Mouse (Mus musculus) spleen, postnatal 4 days (tissue): ENCODE measurements around the gene 3110082I17Rik.

Experiments
- DNase-seq, 2 experiments: peaks; one replicate each; pipeline ENCODE4 v3.0.0; 2022; ENCODE audit warnings: low spot score in 2 of 2

Gene 3110082I17Rik

DNA sequence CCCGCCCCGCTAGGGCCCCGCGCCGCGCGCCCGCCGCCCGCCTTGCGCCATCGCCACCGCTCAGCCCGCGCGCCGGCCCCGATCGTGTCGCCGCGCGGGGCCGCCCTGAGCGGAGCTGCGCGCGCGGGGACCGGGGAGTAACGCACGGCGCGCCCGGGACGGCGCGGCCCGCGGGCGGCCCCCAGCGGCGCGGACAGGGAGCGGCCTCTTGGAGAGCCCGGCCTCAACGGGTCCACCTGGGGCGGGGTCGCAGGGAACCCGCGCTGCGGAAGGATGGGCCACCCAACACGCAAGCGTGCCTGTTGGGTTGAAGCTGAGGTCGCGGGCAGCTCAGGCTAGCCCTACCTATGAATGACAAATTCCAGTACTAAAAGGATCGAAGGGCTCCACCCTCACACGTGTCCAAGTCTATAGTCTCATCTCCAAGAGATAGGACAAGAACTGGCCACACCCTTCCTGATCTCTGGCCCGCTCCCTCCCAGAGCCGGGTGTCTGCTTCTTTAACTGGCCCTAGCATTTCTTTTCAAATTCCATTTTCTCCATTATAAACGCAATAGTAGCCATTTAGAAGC is 134.8 kb downstream of the 3110082I17Rik start, which contains the start of gene Adap1:
Gene Adap1, minus strand, starts transcription at position 228 of the 572 bp plus-strand sequence.
- peak; percentile 56 to 85 for DNase-seq

DNA sequence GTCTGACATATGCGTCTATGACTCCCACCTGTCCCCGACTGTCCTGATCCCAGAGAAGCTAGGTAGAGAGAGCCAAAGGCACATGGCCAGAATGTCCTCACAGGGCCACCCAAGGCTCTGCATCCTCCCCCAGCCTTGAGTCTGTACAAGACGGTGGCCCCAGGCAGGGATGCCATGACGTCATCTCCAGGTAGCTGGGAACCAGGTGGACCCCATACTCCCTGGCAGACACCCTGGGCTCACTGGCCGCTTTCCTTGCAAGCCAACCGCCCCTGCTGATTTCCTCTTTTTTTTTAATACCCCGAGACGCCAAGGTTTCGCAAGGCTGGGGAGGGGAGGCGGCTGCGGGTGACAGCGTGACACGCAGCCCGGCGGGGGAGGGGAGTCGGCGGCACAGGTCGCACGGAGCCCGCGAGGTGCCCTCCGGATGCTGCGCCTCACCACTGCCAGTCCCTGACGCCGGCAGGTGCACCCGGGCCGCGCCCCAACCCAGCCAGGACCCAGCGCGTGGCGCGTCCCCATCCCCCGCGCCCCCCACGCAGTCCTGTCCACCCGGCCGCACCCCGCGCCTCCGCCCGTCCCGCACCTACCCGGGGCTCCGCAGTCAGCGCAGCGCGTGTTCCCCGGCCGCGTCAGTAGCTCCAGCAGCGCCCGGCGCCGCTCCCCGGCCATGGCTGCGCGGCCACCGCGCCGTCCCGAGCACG is 135.5 kb downstream of the 3110082I17Rik start:
- DNase-seq, result peak; percentile 64 to 84

DNA sequence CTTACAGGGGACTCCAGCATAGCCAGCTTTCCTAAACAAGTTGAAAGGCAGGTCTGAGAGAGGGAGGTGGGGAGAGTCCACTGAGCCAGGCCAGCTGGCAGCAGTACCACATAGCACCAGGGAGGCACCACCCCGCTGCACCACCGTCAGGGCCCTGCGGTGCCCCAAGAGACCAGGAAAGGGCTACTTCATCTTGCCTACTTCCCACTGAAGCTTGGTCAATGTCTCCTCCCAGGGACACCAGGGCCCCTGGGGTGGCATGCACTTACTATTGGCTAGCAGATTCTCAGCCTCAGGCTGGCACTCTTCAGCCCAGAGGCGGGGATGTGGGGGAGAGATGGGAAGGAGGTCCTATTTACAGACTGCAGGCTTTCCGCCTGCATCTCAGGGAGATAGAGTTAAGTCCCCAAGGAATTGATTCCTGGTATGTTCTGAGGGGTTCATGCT is 136.3 kb downstream of the 3110082I17Rik start:
- no peak for DNase-seq

DNA sequence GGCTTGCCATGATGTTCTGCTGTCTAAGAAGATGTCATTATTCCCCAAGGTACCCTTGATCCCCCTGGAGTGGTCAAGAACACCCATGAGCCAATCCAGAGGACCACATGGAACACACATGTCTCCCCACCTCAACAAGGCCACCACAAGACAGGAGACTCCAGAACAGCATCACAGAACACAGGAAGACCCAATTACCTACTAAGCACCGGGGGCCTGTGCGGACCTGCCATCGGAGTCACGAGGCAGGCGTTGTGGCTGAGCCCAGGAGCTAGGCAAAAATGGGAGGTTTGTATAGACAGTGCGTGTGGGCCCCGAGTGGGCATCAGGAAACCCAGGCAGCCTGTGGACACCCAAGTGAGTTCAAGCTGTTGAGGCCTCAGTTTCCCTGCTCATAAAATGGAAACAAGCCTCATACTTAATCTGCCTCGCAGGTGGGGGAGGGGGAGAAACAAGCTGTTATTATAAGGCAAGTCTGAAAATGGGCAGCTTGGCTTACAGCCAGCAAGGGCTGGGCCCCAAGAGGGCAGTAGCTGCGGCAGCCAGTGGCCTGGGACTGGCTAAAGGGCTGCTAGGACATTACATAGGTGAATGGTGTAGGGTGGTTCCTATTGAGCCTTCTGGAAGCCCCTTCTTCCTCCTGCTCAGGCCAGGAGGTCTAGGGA is 136.9 kb downstream of the 3110082I17Rik start:
- DNase-seq, result no peak

DNA sequence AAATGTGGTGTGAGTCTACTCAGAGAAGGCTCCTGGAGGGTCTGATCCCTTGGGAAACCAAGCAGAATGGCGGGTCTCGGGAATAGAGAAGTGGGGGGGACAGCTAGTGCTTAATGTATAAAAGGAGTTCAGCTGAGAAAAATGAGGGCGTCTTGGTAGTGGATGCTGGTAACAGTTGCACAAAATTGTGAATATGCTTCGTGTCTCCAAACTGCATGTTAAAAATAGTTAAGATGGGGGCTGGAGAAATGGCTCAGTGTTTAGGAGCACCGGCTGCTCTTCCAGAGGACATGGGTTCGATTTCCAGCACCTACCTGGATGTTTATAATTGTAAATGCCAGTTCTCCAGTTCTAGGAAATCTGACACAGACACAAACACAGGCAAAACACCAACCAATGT is 139.0 kb downstream of the 3110082I17Rik start:
- no peak for DNase-seq

DNA sequence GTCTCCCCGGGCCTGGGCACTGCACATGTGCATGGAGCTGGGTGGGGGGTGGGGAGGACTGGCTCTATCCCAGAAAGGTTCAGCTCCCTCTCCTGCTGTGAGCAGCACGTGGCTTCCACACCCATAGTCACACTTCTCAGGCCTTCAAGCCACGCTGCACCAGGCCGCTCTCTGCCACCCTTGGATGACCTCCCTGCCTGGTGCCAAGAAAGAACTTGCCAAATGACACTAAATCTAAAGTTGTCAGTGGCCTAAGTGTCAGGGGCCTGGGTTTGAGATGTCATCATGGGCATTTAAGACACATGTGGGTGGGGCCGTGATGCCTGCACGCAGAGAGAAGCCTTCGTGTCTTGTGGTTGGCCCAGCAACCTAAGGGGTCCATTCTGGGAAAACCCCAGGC is 139.9 kb downstream of the 3110082I17Rik start:
- DNase-seq, result no peak

DNA sequence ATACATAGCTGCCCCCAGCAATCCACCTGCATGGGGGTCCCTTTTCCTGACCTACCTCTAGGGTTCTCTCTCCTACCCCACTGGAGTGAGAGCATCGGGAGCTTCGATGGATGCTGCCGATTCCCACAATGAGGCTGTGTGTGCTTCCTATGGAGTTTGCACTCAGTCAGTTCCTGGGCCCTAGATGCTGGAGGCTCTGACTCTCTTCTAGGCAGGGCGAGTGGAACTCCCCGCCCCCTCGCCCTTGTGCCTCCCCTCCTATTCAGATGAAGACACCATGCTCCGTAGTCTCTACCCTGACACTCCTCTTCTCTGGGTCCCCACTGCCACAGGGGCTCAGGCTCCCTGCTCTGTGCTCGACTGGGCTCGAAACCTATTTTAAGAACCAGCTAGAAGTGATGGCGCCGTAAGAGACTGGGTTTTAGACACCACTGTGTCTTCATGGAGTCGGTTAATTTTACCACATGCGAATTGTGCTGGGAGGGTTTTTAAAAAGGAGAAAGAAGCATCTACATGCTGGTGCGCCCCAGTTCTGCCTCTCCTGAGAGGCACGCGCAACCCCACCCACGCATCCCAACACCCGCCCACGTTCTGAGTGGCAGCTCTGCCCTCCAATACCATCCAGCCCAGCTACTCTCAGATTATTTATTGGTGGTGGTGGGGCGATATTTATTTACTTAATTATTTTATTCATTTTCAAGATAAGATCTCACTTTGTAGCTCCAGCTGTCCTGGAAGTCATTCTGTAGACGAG is 142.4 kb downstream of the 3110082I17Rik start:
- DNase-seq, result no peak

DNA sequence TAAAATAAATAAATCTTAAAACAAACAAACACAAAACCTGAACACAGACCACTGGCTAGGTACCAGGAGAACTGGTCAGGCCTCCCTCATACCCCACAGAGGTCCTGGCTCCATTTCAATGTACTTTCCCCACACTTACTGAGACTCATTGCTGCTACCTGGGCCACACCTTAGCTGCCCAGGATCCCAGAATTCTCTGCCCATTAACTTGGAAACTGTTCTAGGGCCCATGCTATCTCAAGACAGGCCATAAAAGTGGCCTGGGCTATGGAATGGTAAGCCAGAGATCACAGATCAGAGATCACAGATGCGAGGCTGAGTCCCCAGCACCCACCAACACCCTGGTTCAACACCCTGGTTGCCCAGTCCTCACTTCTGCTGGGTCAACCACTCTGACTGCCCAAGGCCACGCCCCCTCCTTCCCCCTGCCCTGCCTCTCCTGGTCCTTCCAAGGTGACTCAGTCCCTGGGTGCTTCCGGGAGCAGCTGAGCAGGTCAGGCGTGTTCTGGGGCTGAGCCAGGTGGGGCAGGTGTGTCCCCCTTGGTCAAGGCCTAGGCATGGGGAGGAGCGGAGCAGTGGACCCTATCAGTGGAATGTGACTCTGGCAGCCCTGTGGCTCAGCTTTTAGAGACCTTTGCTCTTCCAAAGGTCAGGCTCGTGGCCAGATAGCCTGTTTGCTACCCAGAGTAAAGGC is 143.2 kb downstream of the 3110082I17Rik start:
- DNase-seq, result no peak

DNA sequence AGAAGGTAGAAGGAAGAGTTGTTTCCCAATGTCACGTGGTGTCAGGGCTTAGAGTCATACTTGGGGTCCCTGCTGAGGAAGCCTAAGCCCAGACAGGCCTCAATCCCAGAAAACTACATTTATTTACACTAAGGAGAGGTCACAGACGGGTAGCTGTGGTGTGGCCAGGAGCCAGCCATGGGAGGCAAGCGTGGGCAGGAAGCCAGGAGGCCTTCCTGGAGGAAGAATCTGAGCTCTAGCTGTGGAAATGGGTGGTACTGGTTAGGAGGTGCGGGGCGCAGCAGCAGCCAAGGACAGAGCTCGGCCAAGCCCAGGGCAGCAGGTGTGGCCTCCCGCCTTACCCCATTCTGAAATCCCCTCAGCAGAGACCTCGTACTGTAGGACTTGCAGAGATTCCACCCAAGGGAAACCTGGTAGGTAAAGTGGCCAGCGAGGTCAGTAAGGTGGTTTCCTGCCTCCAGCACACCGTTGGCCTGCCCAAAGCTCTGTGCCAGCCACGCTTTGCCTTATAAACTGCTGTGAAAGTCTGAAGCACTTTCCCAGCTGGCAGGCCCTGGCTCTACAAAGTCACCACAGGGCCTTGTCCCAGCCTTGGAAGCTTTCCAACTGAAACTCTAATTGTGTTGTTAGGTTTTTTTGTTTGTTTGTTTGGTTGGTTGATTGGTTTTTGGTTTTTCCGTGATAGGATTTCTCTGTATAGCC is 145.2 kb downstream of the 3110082I17Rik start:
- no peak for DNase-seq

DNA sequence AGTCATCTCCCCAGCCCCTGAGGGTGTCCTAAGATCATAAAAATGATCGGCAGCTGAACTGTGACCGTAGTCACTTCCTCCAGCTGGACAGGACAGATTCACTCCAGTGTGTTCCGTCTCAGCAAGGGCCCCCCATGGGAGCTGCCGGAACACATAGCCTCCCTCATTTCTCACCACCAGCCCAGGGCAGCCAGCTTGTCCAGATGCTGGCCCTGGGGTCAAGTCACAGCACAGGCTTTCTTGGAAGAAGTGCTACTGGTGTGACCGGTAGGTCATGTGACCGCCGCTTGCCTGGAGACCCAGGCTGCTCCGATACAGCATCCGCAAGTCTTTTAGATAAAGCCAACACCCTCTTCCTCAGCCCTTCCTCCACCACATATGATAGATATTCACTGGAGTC is 146.8 kb downstream of the 3110082I17Rik start:
- no peak for DNase-seq

DNA sequence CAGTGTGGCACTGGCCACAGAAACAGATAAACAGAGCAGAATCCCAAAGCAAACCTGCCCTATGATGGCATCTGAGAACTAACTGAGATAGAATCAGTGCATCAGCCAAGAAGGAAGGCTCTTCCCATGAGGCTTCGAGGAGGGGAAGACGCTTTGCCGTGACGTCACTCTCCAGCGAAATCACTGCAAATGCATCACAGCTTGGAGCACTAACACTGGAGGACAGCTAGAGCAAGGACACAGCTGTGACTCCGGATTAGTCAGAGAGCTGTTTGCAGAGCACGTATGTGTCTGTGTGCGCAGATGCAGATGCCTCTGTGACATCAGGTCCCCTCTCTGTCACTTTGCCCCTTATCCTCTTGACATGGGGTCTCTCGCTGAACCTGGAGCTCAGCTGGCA is 148.5 kb downstream of the 3110082I17Rik start:
- DNase-seq, result no peak

DNA sequence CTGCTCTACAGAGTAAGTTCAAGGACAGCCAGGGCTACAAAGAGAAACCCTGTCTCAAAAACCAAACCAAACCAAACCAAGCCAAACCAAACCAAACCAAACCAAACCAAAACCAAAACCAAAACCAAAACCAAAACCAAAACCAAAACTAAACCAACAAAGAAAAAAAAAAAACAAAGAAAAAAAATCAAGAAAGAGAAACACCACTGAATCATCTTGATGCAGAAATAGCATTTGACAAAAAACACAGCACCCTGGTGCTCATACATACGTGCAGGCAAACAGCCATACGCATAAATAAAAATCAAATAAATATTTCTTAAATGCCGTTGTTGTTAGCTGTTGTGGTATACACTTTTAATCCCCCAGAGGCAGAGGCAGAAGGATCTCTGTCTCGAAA is 149.8 kb downstream of the 3110082I17Rik start:
- DNase-seq, result no peak

DNA sequence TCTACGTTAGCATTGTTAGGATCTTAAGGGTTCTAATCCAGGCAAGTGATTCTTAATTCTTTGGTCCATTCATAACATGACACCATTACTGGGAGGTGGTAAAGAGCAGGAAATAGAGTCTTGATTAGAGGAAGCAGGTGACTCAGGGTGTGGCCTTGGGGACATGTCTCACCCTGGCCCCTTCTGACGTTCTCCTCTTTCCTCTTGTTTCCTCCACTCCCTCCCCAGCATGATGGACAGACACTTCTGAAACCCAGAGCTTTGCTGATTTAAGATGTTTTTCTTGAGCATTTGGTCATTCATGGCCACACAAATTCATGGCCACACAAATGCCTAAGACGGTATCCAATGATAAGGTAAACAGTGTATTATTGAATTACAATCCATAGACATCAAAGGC is 150.4 kb downstream of the 3110082I17Rik start:
- DNase-seq, result no peak
